Mouse (Mus musculus): ENCODE measurements around the gene Heatr5a. TPM values are rescaled to one million over a fixed set of nuclear protein-coding genes. Genes with fewer than 3 reads are reported as not detected.

The Heatr5a gene
- polyA plus RNA-seq, 1 experiment from 2014 or later: 12.1 TPM

GRCm38 (mm10) chr12:51855453-51855852 lies 115.7 kb downstream of the Heatr5a start:
- no peak overlapping the region for H3K27ac ChIP-seq
- ATAC-seq (ENCODE audit: insufficient number of reproducible peaks, low FRiP score, low TSS enrichment, low read depth): no peak
- no peaks in the 10 kb centered on the region for H3K4me1 ChIP-seq
- WGBS: 80% methylated on average over 7 of the region's 7 CpGs
- no peaks in the 10 kb centered on the region for H3K36me3 ChIP-seq
- no peaks in the 10 kb centered on the region for H3K9me3 ChIP-seq
- H3K9ac ChIP-seq: no peak overlapping the region
- H3K27me3 ChIP-seq: no peaks in the 10 kb centered on the region
- no peak overlapping the region for H3K4me3 ChIP-seq
- no peak overlapping the region for H3K4me2 ChIP-seq

GRCm38 (mm10) chr12:51851617-51852016 lies 119.5 kb downstream of the Heatr5a start:
- no peak overlapping the region for H3K4me2 ChIP-seq
- no peak for ATAC-seq (ENCODE audit: insufficient number of reproducible peaks, low FRiP score, low TSS enrichment, low read depth)
- no peak overlapping the region for H3K27ac ChIP-seq
- no peaks in the 10 kb centered on the region for H3K4me1 ChIP-seq
- H3K36me3 ChIP-seq: no peaks in the 10 kb centered on the region
- no peaks in the 10 kb centered on the region for H3K9me3 ChIP-seq
- H3K4me3 ChIP-seq: no peak overlapping the region
- H3K9ac ChIP-seq: no peak overlapping the region
- no peaks in the 10 kb centered on the region for H3K27me3 ChIP-seq
- WGBS: 83% methylated on average over 4 of the region's 4 CpGs

DNA sequence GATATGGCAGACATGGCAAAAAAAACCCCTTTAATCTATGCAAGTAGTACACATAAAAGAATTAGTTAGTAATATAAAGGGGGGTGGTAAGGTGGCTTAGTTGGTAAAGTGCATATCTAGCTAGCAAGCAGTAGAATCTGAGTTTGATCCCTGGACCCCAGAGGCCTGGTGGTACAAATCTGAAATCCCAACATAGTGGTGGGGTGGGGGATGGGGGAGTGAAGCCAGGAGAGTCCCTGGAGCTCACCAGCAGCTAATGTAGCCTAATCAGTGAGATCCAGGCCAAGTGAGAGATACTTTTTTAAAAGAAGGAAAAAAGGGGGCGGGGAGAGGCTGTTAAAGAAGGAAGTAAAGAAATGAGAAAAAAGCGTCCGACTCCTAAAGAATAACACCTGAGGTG lies 120.0 kb downstream of the Heatr5a start:
- H3K9me3 ChIP-seq: no peaks in the 10 kb centered on the region
- H3K27ac ChIP-seq: no peak overlapping the region
- 90% methylated on average over 3 of the region's 3 CpGs for WGBS
- no peak for ATAC-seq (ENCODE audit: insufficient number of reproducible peaks, low FRiP score, low TSS enrichment, low read depth)
- H3K4me1 ChIP-seq: no peaks in the 10 kb centered on the region
- no peak overlapping the region for H3K9ac ChIP-seq
- no peak overlapping the region for H3K4me2 ChIP-seq
- H3K4me3 ChIP-seq: no peak overlapping the region
- no peaks in the 10 kb centered on the region for H3K27me3 ChIP-seq
- H3K36me3 ChIP-seq: no peaks in the 10 kb centered on the region

DNA sequence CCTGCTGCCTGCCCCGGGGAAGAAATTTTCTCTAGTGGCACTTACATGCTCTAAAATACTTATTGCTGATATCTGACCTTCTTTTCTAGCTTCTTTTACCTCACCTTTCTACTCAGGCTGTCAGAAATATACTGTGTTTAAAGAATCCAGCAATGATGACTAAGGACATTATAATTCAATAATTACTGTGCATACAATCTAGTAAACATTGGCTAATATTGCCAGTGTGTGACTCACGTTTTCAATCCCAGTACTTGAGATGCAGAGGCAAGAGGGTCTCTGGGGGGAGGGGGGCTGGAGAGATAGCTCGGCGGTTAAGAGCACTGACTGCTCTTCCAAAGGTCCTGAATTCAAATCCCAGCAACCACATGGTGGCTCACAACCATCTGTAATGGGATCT lies 120.8 kb downstream of the Heatr5a start:
- H3K27me3 ChIP-seq: no peaks in the 10 kb centered on the region
- H3K4me1 ChIP-seq: no peaks in the 10 kb centered on the region
- WGBS: 90% methylated on average over 4 of the region's 4 CpGs
- H3K9me3 ChIP-seq: no peaks in the 10 kb centered on the region
- H3K4me2 ChIP-seq: no peak overlapping the region
- ATAC-seq (ENCODE audit: insufficient number of reproducible peaks, low FRiP score, low TSS enrichment, low read depth): no peak
- no peaks in the 10 kb centered on the region for H3K36me3 ChIP-seq
- no peak overlapping the region for H3K9ac ChIP-seq
- H3K27ac ChIP-seq: no peak overlapping the region
- H3K4me3 ChIP-seq: no peak overlapping the region

DNA sequence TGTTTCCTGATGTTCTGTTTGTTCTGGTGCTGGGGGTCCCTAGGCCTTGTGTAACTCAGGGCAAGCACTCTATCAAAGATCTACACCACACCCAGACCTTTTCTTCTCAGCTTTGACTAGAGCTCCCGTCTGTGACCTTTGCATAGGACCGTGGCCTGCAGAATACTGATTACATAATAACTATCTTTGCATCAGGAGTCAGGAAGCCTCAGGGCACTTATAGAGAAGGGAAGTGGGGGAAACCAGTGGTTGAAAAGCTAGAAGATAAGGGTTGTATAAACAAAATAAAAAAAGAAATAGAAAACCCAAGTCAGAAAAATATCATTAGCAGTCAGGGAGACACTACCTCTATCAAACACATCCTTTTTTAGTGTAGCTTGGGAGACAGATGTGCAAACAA lies 121.2 kb downstream of the Heatr5a start:
- WGBS: 78% methylated on average over 2 of the region's 2 CpGs
- Histone ChIP-seq H3K9me3 (no peaks in the 10 kb centered on the region), H3K4me3 (no peak overlapping the region), H3K27ac (no peak overlapping the region), H3K4me1 (no peaks in the 10 kb centered on the region), H3K36me3 (no peaks in the 10 kb centered on the region), H3K27me3 (no peaks in the 10 kb centered on the region), H3K9ac (no peak overlapping the region), H3K4me2 (no peak overlapping the region)
- ATAC-seq (ENCODE audit: insufficient number of reproducible peaks, low FRiP score, low TSS enrichment, low read depth): no peak

DNA sequence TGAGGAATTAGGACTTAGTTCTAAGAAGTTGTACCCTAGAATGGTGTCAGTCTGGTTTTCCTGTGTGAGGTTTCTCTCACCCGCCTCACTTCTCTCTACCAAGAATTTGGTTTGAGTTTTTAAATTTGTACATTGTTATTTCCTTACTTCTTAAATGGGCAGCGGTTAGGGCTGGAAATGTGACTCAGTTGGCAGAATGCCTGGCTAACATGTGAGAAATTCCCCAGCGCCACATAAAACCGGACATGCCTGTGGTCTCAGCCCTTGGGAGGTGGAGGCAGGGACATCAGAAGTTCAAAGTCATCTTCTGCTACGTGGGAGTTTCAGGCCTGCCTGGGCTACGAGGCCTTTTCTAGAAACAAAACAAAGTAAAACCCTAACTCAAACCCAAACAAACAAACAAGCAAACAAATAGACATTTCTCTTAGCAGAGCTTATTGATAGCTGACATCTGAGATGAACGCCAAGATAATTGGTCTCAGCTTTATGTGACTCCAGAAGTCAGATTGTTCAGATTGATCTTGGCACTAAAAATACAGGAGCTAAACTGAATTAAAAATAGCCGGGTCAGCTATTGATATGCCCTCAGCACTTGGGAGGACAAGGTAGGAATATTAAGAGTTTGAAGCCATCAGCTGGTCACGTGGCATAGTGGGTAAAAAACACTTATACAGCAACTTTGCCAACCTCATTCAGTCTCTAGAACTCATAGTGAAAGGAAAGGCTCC lies 123.0 kb downstream of the Heatr5a start:
- H3K9me3 ChIP-seq: no peaks in the 10 kb centered on the region
- no peak overlapping the region for H3K4me3 ChIP-seq
- no peaks in the 10 kb centered on the region for H3K27me3 ChIP-seq
- peaks cover 8% of the 10 kb centered on the region; the same call in 1 of the 2 replicates for H3K4me1 ChIP-seq
- H3K36me3 ChIP-seq: no peaks in the 10 kb centered on the region
- WGBS: 57% methylated on average over 9 of the region's 9 CpGs
- H3K9ac ChIP-seq: no peak overlapping the region
- no peak for ATAC-seq (ENCODE audit: insufficient number of reproducible peaks, low FRiP score, low TSS enrichment, low read depth)
- H3K27ac ChIP-seq: no peak overlapping the region
- H3K4me2 ChIP-seq: no peak overlapping the region

DNA sequence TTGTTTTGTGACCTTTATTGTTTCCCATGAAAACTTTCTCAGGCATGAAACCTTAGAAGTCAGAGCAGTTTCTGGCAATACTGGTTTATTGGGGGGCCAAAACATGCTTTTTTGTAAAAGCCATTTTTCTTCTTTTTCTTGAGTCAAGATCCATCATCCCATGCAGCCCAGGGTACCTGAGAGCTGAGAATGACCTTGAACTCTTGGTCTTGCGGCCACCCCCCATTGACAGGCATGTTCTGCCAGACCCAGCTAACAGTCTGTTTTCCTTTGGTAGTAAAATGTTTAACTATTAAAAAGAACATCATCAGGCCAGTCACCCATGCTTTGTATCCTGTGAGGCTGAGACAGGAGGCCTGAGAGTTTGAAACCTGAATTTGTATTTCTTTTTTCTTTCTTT lies 125.9 kb downstream of the Heatr5a start:
- Histone ChIP-seq H3K4me2 (peak overlapping the region; percentile 58), H3K27ac (no peak overlapping the region), H3K36me3 (no peaks in the 10 kb centered on the region), H3K27me3 (no peaks in the 10 kb centered on the region), H3K9ac (no peak overlapping the region), H3K4me3 (peak overlapping the region; percentile 60), H3K4me1 (peaks cover 8% of the 10 kb centered on the region; the same call in 1 of the 2 replicates), H3K9me3 (no peaks in the 10 kb centered on the region)
- 17% methylated on average over 1 of the region's 1 CpGs for WGBS
- ATAC-seq (ENCODE audit: insufficient number of reproducible peaks, low FRiP score, low TSS enrichment, low read depth): no peak

DNA sequence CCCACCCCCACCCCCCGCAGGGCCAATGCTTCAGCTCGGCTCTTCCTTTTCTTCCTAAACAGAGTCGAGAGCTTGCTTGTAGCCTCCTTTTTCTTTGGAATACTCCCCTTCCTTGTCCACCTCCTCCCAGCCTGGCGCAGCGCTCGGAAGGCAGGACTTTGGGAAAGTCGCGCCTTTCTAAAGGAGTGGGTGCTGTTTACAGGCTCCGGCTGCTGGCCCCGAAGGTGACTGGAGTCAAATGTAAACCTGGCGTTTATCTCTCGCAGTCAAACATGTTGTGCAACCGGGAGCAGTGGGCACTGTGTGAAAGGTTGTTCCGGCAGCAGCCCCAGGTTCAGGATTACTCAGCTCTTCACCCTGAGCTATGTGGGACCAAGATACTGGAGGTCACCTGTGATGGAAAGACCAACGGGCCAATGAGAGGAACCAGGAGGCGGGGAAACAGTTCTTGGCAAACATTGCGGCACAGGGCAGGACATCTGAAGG lies 126.3 kb downstream of the Heatr5a start:
- Histone ChIP-seq H3K4me3 (peak overlapping the region; percentile 60), H3K9ac (peak overlapping the region; percentile 51), H3K36me3 (no peaks in the 10 kb centered on the region), H3K27ac (peak overlapping the region; percentile 84), H3K4me2 (peak overlapping the region; percentile 58), H3K9me3 (no peaks in the 10 kb centered on the region), H3K4me1 (peaks cover 8% of the 10 kb centered on the region; the same call in 1 of the 2 replicates), H3K27me3 (no peaks in the 10 kb centered on the region)
- WGBS: under 1% methylated on average over 17 of the region's 17 CpGs
- ATAC-seq (ENCODE audit: insufficient number of reproducible peaks, low FRiP score, low TSS enrichment, low read depth): peak; percentile 87

GRCm38 (mm10) chr12:51843576-51844520 lies 127.3 kb downstream of the Heatr5a start:
- H3K36me3 ChIP-seq: no peaks in the 10 kb centered on the region
- no peaks in the 10 kb centered on the region for H3K27me3 ChIP-seq
- peaks cover 8% of the 10 kb centered on the region; the same call in 1 of the 2 replicates for H3K4me1 ChIP-seq
- H3K9ac ChIP-seq: 0 out of 2 replicates have a peak overlapping the region, but pooled peaks have one; percentile 51
- peak overlapping the region; percentile 84 for H3K27ac ChIP-seq
- peak overlapping the region; percentile 60 for H3K4me3 ChIP-seq
- H3K4me2 ChIP-seq: peak overlapping the region; percentile 58
- H3K9me3 ChIP-seq: no peaks in the 10 kb centered on the region
- ATAC-seq (ENCODE audit: insufficient number of reproducible peaks, low FRiP score, low TSS enrichment, low read depth): no peak
- 40% methylated on average over 15 of the region's 15 CpGs for whole genome bisulfite sequencing

- no peak overlapping the region for H3K9ac ChIP-seq
- no peaks in the 10 kb centered on the region for H3K9me3 ChIP-seq
- no peak overlapping the region for H3K27ac ChIP-seq
- 70% methylated on average over 6 of the region's 6 CpGs for WGBS
- no peak for ATAC-seq (ENCODE audit: insufficient number of reproducible peaks, low FRiP score, low TSS enrichment, low read depth)
- H3K27me3 ChIP-seq: no peaks in the 10 kb centered on the region
- no peak overlapping the region for H3K4me2 ChIP-seq
- H3K4me3 ChIP-seq: no peak overlapping the region
- H3K36me3 ChIP-seq: no peaks in the 10 kb centered on the region
- H3K4me1 ChIP-seq: peaks cover 8% of the 10 kb centered on the region; the same call in 1 of the 2 replicates
Observed at GRCm38 (mm10) chr12:51842081-51842864, 128.8 kb downstream of the Heatr5a start.

GRCm38 (mm10) chr12:51839856-51840255 lies 131.3 kb downstream of the Heatr5a start:
- Histone ChIP-seq H3K27ac (no peak overlapping the region), H3K27me3 (no peaks in the 10 kb centered on the region), H3K4me3 (no peak overlapping the region), H3K9me3 (no peaks in the 10 kb centered on the region), H3K4me2 (no peak overlapping the region), H3K9ac (no peak overlapping the region), H3K4me1 (peaks cover 8% of the 10 kb centered on the region; the same call in 1 of the 2 replicates), H3K36me3 (no peaks in the 10 kb centered on the region)
- no peak for ATAC-seq (ENCODE audit: insufficient number of reproducible peaks, low FRiP score, low TSS enrichment, low read depth)
- WGBS: 98% methylated on average over 1 of the region's 1 CpGs

Measured in limb, embryonic 15.5 days (tissue).